Mouse (Mus musculus): ENCODE results near the gene Rps27.

Rps27 gene

DNA sequence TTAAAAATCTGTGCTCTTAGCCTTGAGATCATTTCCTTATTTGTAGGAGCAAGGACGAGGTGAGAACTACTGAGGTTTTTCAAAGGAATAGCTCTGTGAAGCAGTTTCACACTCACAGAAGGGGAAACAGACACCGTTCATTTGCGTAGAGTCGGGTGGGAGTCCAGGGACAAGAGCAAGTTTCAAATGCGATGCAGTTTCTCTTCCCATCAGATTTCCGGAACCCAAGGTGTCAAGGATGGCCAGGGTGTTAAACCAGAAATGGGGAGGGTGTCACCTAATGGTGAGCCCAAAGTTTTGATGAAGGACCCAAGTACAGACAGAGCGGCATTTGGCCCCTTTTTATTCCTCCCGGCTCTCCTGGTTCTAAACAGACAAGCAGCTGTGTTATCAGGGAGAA lies 17.6 kb upstream of the Rps27 start:
- no peak for DNase-seq

DNA sequence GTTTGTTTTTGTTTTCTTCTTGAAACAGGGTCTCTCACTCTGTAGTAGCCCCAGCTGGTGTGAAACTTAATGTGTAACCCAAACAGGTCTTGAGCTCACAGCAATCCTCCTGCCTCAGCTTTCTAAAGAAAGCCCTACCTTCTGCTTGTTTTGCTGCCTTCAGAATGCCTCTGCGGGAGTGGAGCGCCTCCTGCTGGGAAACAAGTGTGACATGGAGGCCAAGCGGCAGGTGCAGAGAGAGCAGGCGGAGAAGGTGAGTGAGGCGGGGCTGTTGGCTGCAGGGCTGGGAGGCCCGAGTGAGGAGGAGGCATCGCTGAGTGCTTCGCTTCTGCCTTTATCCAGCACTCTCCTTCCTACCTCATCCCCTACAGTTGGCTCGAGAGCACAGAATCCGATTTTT lies 10.9 kb upstream of the Rps27 start:
- no peak for DNase-seq

DNA sequence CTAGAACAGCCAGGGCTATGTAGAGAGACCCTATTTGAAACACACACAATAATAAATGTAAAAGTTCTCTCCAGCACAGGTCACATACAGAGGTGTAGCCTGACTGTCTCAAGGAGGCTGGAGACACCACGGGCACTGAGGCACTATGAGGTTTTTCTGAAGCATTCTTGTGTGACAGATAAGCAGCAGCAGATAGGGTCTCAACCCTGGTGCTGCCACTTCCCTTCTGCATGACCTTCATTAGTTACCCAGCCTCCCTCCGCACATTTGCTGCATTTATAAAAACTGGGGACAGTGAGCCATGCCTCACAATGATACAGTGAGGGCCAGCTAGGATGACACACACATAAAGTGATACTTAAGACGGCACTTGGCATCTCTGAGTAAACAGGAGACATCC lies 9.5 kb upstream of the Rps27 start:
- DNase-seq = no peak

DNA sequence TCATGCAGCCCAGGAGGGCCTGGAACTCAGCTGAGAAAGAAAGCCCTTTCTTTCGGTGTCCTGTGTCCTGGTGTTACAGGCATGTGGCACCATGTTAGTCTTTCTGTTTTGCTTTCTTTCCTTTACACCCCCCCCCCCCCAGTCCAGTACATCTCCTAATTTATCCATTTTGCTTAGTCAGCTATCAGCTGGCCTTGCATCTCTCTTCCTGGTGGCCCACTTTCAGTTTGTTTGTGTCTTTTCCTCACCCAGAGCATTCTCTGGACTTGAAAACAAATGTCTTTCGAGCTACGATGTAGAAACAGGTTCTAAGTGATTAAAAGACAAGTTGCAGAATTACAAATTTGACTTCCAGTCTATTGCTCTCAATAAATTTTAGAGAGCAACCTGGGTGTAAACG lies 9.0 kb upstream of the Rps27 start:
- DNase-seq = no peak

DNA sequence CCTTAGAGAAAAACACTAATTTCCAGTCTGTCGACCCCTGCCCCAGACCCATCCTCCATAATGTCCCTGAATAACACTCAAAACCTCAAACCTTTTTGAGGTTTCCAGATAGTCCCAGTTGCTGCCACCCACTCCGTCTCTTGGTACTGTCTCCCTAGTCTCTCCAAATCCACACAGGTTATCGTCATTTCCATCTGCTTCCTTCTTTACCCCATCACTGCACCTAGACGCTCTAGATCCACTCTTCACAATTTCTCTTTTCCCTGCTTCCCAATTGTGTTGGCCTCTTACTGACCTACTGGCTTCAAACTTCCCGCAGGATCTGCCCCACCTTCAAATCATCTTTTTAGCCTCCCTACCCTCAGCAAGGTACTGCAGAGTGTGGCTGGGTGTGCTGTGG lies 7.7 kb upstream of the Rps27 start:
- DNase-seq = no peak

DNA sequence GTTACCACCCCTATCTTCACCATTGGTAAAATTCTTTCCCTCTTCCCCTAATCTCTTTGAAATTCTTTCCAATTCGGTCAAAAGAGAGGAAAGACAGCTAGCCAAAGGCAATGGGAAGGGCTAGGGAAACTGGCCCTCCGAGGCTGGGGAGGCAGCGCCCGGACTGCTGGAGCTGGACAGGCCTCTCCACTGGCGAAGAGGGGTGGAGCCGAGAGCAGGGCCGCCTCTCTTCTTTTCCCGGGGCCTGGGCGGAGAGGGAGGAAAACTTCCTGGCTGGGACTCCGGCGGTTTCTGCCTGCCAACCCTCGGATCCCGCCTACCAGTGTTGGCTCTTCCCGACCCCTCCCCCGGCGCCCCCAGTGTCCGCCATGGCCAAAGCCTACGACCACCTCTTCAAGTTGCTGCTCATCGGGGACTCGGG lies 7.1 kb upstream of the Rps27 start:
- peak; percentile 94 for DNase-seq

DNA sequence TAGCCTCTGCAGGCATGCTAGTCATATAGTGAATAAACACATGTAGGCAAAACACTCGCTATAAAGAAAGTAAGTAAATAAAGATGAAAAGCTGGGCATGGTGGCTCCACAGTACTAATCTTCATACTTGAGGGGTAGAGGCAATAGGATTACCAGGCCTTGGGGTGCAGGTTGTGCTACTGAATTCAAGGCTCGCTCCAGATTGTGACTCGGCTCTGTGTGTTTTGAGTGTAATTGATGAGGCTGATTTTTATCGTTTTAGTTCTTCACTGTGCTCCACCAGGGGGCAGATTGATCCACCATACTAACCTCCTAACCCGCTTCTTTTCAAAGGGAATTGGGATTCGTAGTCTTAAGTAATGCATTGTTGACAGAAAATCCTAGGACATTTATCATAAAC lies 6.6 kb upstream of the Rps27 start:
- DNase-seq = peak; percentile 69

DNA sequence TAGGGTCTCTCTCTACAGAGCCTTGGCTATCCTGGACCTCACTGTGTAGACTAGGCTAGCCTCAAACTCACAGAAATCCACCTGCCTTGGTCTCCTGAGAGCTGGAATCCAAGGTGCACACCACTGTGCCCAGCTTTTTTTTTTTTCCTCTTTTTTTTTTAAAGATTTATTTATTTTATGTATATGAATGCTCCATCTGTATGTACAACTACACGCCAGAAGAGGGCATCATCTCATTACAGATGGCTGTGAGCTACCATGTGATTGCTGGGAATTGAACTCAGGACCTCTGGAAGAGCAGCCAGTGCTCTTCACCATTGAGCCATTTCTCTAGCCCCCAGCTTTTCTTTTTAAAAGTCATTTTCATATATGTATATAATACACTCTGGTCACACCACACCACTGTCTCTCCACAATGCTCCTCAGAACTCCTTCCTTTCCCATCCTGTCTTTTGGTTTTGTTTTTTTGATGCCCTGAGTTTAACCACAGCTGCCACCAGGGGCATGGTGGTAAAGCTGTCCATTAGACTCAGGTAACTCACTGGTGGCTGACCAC lies 2.5 kb upstream of the Rps27 start:
- DNase-seq = no peak

DNA sequence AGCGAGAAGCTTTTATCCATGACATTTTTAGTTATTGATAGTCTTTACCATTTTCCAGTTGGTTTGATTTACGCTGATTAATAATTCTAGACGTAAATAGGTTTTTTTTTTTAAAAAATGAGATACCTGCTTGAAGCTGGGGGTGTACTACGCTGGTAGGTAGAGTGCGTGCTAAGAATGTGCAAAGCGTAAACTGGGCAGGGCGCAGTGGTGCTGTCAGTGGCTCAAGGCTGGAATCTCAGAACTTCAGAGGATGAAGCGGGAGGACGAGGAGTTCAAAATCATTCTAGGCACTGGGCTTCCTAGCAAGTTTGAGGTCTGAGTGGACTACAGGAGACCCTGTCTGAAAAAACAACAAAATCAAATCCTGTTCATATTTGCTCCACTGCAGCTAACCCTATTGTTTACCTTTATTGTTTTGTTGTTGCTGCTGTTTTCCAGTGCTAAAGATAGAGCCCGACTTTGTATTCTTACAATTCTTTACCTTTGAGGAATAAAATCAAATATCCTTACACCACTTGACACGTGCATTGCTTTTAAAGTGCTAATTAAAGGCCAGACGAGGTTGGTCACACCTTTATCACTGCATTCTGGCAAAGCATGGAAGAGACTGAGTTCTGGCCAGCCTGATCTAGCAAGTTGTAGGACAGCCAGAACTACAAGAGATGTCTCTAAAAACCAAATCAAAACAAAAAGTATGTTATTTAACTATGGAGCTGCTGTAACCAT lies 669 bp upstream of the Rps27 start:
- DNase-seq = no peak

DNA sequence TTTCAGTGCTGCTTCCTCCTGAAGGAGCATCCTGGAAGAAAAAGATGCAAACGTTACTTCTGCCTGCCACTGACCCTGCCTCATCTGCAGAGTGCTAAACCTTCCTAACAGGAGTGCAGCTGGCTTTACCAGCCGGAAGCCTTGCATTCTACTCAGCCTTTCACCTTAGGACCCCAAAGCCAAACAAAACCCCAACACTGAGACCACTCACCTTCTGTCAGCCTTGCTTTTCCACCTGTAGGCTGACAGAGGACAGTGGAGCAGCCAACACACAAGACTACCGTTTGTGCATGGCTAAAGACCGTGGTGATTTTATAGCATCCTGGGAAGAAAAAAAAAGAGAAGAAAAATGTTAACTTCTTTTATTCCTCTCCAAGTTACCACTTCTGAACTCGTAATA lies 728 bp downstream of the Rps27 start:
- no peak for DNase-seq

DNA sequence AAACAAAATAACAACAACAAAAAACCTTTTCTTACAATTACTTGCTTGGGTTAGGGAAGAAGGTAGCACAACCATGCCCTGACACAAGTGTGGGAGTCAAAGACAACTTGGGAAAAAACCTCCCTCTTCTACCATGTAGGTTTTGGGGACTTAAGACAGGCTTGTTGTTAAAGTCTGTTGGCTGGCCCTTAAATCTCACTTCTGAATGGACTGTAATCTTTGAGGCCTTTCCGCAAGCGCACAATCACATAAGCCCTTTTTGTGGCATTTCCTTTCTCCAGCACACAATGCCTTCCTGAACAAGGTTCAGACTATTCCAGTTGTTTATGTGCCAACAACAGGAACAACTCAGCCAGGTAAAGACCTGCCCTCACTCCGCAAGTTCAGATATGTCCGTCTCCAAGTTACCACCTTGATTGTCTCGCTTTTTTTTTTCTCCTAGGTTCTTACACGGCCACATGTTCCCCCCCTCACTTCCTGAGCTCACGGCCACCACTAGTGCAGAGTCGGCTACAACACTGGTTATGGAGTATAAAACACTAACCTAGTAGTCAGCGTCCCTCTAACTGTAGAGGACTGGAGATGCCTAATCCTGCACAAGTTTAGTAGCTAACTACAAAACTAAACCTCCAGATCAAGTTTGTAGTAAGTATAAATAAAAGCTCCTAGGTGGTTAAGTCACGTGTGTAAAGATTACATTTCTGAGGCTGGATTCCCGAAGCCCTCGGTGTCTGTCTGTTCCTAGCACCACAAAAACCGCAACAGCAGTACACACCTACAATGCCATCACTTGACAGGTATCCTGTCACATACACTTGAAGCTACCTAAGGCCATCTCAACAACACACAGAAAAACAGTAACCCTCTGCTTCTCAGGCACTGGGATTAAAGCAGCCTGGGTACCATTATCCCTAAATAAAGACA lies 1.7 kb downstream of the Rps27 start:
- DNase-seq = no peak

DNA sequence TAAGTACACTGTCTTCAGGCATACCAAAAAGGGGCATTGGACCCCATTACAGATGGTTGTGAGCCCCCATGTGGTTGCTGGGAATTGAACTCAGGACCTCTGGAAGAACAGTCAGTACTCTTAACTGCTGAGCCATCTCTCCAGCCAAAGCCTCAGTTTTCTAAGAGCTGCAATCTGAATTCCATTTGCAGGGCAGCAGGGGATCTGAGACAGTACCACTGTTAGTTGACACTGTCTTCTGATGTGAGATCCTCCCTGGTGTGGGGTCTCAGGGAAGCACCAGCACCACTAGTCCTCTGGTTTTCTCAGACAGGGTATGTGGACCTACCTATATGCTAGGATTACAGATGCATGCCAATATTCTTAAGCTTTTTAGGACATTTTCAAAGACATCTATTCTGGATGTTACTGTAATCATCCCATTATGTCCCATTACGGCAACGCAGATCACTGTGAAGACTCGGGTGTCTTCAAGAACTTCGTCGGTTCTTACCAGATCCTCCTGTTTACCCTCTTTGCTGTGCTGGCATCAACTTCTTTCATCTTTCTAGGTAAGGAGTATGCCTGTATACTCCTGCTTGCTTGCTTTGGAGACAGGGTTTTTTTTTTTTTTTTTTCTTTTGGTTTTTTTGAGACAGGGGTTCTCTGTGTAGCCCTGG lies 3.4 kb downstream of the Rps27 start:
- no peak for DNase-seq

DNA sequence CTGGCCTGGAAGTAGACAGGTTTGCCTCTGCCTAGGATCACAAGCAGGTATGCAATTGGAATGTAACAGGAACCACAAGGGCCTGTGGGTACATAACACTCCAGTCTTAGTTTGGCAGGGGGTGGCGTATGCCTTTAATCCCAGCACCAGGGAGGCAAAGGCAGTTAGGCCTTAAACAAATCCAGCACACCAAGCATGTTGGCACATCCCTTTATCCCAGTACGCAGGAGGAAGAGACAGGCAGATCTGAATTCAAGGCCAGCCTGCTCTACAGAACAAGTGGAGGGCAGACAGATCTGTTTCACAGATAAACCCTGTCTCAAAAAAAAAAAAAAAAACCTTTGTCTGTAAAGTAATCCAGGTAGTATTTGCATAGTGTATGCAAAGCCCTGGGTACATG lies 4.8 kb downstream of the Rps27 start:
- DNase-seq = no peak

DNA sequence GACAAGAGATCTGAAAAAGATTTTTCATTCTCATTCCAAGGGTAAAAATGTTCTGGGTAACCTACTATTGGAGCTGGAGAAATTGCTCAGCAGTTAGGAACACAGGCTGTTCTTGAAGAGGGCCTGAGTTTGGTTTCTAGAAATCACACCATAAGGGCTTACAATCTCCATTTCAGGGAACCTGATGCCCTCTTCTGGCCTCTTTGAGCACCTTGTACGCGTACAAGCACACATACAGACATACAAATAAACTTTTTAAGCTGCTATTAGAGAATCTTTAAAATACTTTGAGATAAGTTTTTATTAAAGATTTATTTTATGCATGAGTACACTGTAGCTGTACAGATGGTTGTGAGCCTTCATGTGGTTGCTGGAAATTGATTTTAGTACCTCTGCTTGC lies 8.9 kb downstream of the Rps27 start:
- DNase-seq = no peak

DNA sequence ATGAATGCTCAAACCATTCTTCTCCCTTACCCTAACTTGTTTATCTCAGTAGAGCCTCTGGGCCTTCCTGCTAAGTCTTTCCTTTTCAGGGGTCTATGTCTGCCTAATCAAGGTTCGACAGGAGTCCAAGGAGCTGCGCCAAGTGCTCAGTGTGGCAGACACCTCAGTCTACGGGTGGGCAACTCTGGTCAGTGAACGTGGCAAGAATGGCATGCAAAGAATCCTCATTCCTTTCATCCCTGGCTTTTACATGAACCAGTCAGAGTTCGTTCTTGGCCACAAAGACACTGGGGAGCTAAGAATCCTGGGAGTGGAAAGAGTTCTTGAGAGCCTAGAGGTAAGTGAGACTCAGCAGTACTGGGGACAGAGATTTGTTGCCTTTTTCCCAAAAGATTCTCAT lies 9.8 kb downstream of the Rps27 start:
- DNase-seq = no peak

DNA sequence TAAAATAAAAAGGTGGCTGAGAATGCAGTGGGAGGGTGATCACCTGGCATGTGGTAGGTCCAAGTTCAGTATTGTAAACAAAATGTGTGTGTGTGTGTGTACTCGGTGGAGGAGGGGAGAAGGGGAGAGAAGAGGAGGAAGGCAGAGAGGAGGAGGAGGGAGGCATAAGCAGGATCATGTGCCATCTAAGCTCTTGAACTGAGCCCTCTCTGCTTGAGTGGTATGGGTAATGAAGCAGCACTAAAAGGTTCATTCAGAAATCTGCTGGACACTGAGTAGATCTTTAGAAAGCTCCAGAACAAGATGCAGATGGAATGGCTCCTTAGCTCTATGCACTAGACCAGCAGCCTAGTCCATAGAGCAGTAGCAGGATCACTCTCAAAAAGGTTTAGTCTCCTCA lies 10.6 kb downstream of the Rps27 start:
- DNase-seq = no peak

DNA sequence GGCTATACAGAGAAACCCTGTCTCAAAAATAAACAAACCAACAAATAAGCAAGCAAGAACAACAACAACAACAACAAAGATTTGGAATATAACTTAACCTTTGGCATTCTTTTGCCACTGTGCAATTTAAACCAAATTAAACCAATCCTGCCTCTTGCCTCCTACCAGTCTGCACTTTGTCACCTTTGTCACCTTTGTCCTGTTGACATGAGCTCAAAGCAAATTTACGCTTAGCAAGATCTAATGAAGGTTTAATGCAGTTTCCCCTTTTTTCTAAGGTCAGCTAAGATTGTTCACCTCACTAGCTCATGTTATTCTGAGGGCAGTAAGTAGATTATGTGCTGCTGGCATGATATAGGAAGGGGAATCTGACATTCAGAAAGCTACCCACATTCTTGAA lies 15.9 kb downstream of the Rps27 start:
- DNase-seq = no peak

DNA sequence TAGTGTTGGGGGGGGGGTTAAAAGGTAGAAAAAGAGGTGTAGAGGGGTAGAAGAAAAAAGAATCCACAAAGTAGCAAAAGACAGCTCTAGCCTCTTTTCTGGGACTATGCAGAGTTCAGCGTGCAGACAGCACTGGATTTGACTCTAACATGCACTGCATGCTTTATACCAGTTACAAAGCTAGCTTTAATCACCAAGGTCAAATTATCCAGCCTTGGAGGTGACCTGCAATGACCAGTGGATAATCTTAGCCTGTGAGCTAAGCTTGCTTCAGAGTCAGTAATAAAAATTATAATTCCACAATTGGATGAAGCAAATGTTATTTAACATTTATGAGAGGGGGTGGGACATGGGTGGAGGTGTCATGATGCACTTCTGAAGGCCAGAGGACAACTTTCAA lies 17.8 kb downstream of the Rps27 start:
- DNase-seq = no peak

DNA sequence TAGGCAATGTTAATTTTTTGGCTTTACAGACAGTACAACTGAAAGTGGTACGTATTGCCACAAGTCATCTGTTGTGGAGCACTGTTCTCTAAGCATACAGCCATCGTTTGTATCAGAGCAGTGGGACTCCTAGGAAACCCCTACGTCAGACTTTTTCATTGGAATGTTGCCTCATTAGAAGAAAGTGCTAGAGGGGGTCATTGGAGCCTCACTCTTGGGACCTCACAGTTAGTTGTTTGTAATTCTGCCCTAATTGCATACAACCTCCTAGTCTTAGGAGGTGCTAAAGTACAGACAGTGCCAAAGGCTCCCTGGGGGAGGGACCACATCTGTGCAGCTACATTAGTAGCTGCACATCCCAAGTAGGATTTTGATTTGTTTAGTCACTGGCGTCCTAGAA lies 18.7 kb downstream of the Rps27 start:
- no peak for DNase-seq

DNA sequence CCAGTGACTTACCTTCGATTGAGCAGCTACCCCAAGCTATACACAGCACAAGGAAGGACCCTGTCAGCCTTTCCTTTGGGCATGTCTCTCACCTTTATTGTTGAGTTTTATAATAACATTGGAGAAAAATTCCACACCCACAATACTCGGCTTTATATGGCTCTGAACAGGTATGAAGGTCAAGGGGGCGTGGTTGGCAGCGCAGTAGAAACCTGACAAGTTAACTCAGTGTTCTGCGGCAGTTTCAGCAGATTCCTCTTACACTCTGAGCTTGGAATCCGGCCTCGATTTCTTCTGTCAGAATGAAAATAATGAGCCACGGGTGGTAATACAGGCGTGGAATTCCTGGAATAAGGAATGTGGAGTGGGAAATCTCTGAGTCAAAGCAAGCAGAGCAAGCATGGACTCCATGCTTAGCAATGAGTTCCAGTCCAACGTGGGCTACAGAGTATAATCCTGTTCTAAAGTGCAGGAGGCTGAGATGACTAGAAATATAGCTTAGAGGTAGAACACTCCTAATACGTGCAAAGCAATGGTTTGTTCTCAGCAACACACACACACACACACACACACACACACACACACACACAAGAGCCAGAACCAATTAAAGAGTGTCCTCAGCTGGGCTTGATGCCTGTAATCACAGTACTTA lies 22.5 kb downstream of the Rps27 start:
- DNase-seq = no peak

DNA sequence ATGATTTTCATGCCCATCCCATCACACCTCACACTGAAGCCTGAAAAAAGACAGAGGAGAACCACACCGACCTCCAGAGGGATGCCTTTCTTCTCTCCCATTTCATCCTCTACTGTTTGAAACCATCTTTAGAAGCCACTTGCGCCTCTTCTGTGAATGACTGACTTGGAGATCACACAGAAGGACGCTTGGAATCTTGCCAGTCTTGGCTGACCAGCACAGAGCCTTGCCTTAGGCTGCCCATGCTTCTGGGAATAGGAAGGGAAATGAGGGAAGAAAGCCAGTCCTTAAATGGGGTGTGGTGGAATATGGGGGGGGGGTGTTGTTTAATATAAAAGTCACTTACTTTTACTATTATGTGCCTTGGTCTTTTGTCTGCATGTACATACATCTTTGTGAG lies 29.9 kb downstream of the Rps27 start:
- DNase-seq = peak; percentile 48

DNA sequence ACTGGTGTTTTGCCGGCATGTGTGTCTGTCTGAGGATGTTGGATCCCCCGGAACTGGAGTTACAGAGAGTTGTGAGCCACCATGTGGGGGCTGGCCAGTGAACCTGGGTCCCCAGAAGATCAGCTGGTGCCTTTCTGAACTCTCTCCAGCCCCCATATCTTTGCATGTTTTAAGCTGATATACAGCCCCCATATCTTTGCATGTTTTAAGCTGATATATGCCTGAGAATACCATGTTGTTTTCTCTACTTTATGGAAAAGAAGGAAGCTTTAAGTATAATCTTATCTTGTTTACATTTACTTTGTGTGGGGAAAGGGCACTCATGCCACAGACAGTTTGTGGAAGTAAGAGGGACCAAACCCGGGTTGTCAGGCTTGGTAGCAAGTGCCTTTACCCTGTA lies 33.9 kb downstream of the Rps27 start:
- DNase-seq = no peak

Measured in lung, postnatal 10 days (tissue).